Mouse (Mus musculus): Measurements from ENCODE around the gene Gadd45b.

DNA sequence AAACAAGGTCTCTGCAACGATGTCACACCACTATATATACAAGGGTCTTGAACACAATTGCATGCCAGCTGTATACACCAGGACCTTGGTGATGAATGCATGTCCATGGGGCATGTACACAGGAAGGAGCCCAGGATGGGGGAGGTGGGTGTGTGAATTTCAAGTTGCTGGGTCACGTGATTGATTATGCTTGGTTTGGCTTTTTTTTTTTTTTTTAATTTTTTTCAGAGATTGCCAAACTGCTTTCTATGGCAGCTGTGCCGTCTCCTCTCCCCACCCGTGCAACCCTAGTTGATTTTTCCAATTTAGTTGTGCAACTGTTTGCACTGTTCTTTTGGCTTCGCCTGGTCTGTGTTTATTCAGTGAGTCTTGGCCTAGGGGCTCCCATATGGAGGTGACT lies 32.7 kb downstream of the Gadd45b start:
- TF ChIP-seq GATA1 (IDR thresholded peaks at IDR 0.05; ENCODE audit: borderline replicate concordance, low read length) (no peak), FLI1 (IDR thresholded peaks at IDR 0.05; ENCODE audit: low read length) (no peak)
